Mouse (Mus musculus) cerebellum, adult 2 months (tissue): ENCODE results near the gene Lad1.

Source experiments
- CTCF ChIP-seq: fragments of 200-500 bp; IDR thresholded peaks from 2 replicates; pipeline ENCODE4 v1.5.1; 2011; ENCODE audit warnings: low read depth, mild to moderate bottlenecking, control low read depth, low read length, moderate library complexity, borderline replicate concordance; ENCODE audit not compliant: insufficient read depth
- POLR2A ChIP-seq: fragments of 200-500 bp; IDR thresholded peaks from 2 replicates; pipeline ENCODE4 v1.6.1; 2011; ENCODE audit warnings: low read length, control low read depth, borderline replicate concordance; ENCODE audit not compliant: insufficient read depth

GRCm38 (mm10) chr1:135865518-135866194 lies 47.3 kb downstream of the Lad1 start:
- TF ChIP-seq POLR2A = no peak
- TF ChIP-seq CTCF = peak; percentile 99
